Mouse (Mus musculus) E14TG2a.4 (cell line): ENCODE results near the gene Hnrnpu.

ENCODE experiments used
- CTCF ChIP-seq: conservative IDR thresholded peaks from 2 replicates; pipeline ENCODE4 v1.5.1; 2014; ENCODE audit warnings: low read length
- NANOG ChIP-seq: IDR thresholded peaks from 2 replicates; pipeline ENCODE4 v1.6.1; 2014; ENCODE audit warnings: borderline replicate concordance, low read length, mixed read lengths
- POU5F1 ChIP-seq: IDR thresholded peaks from 2 replicates; pipeline ENCODE4 v1.6.1; 2014; ENCODE audit warnings: low read length, borderline replicate concordance

DNA sequence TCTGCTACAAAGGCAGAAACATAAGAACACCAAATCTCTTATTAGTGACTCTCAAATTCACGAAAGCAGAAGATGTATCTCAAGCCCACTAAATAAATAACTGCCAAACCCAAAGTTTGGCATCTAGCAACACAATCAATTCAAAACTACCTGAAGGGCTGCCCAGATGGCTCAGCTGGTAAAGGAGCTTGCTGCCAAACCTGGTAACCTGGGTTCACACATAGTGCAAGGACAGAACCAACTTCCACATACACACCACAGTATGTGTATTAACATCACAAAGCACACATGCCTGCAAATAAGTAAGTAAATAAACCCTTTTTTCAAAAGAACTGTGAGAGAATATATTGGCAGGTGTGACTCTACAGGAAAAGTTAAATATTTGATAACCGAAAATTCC, 23.4 kb downstream of the Hnrnpu start:
- TF ChIP-seq CTCF (no peak), NANOG (no peak), POU5F1 (no peak)
